Mouse (Mus musculus): ENCODE results near the gene Pklr. TPM values are rescaled to one million over a fixed set of nuclear protein-coding genes. Genes with fewer than 3 reads are reported as not detected.
"Not testable (repeated sequence)": the region's sequence is repeated elsewhere in the genome, so short reads cannot be mapped to it uniquely, and the experiment has no call there.

Pklr gene
- polyA plus RNA-seq, 1 experiment from 2014 or later: 0.09 TPM

GRCm38 (mm10) chr3:89148567-89148966 is 12.6 kb downstream of the Pklr start:
- Histone ChIP-seq H3K27me3 (peaks cover 82% of the 10 kb centered on the region), H3K4me2 (no peak overlapping the region), H3K36me3 (no peaks in the 10 kb centered on the region), H3K9ac (no peak overlapping the region), H3K4me3 (no peak overlapping the region), H3K4me1 (replicated peaks) (peaks cover 8% of the 10 kb centered on the region), H3K27ac (no peak overlapping the region), H3K9me3 (replicated peaks) (no peaks in the 10 kb centered on the region)
- 71% methylated on average over 14 of the region's 14 CpGs for WGBS
- no peak for ATAC-seq (replicated peaks; ENCODE audit: insufficient number of reproducible peaks, insufficient read depth, low FRiP score, low read depth)

- Histone ChIP-seq H3K36me3 (no peaks in the 10 kb centered on the region), H3K4me3 (no peak overlapping the region), H3K27ac (no peak overlapping the region), H3K9ac (no peak overlapping the region), H3K9me3 (replicated peaks) (no peaks in the 10 kb centered on the region), H3K4me1 (replicated peaks) (peaks cover 8% of the 10 kb centered on the region), H3K4me2 (no peak overlapping the region), H3K27me3 (peaks cover 61% of the 10 kb centered on the region)
- 43% methylated on average over 17 of the region's 17 CpGs for WGBS
- ATAC-seq (replicated peaks; ENCODE audit: insufficient number of reproducible peaks, insufficient read depth, low FRiP score, low read depth): no peak
These were observed 16.3 kb downstream of the Pklr start for GRCm38 (mm10) chr3:89152084-89152835.

- no peak overlapping the region for H3K4me3 ChIP-seq
- no peak overlapping the region for H3K27ac ChIP-seq
- 86% methylated on average over 8 of the region's 8 CpGs for WGBS
- no peak for ATAC-seq (replicated peaks; ENCODE audit: insufficient number of reproducible peaks, insufficient read depth, low FRiP score, low read depth)
- H3K4me1 ChIP-seq (replicated peaks): peaks cover 17% of the 10 kb centered on the region
- H3K9me3 ChIP-seq (replicated peaks): no peaks in the 10 kb centered on the region
- no peaks in the 10 kb centered on the region for H3K36me3 ChIP-seq
- no peak overlapping the region for H3K9ac ChIP-seq
- no peak overlapping the region for H3K4me2 ChIP-seq
- peaks cover 43% of the 10 kb centered on the region for H3K27me3 ChIP-seq
These were observed 21.0 kb downstream of the Pklr start for GRCm38 (mm10) chr3:89156951-89157350.

GRCm38 (mm10) chr3:89158651-89159050 is 22.7 kb downstream of the Pklr start:
- no peak overlapping the region for H3K4me2 ChIP-seq
- 0 out of 2 replicates have a peak overlapping the region, but pooled peaks have one; percentile 67 for H3K4me3 ChIP-seq
- no peaks in the 10 kb centered on the region for H3K36me3 ChIP-seq
- no peaks in the 10 kb centered on the region for H3K9me3 ChIP-seq (replicated peaks)
- peaks cover 29% of the 10 kb centered on the region for H3K27me3 ChIP-seq
- H3K27ac ChIP-seq: no peak overlapping the region
- H3K9ac ChIP-seq: no peak overlapping the region
- 18% methylated on average over 7 of the region's 7 CpGs for WGBS
- ATAC-seq (replicated peaks; ENCODE audit: insufficient number of reproducible peaks, insufficient read depth, low FRiP score, low read depth): no peak
- H3K4me1 ChIP-seq (replicated peaks): peaks cover 17% of the 10 kb centered on the region

GRCm38 (mm10) chr3:89159211-89159610 is 23.3 kb downstream of the Pklr start:
- Histone ChIP-seq H3K27ac (no peak overlapping the region), H3K36me3 (no peaks in the 10 kb centered on the region), H3K4me2 (peak overlapping the region; percentile 100), H3K9ac (0 out of 2 replicates have a peak overlapping the region, but pooled peaks have one; percentile 46), H3K27me3 (peaks cover 29% of the 10 kb centered on the region), H3K9me3 (replicated peaks) (no peaks in the 10 kb centered on the region), H3K4me3 (peak overlapping the region; percentile 67), H3K4me1 (replicated peaks) (peaks cover 23% of the 10 kb centered on the region)
- 3% methylated on average over 13 of the region's 13 CpGs for WGBS
- ATAC-seq (replicated peaks; ENCODE audit: insufficient number of reproducible peaks, insufficient read depth, low FRiP score, low read depth): no peak

- under 1% methylated on average over 65 of the region's 66 CpGs for WGBS
- Histone ChIP-seq H3K4me1 (replicated peaks) (peaks cover 23% of the 10 kb centered on the region), H3K9ac (peak within 1 kb of the TSS; percentile 46), H3K4me3 (peak within 1 kb of the TSS; percentile 67), H3K27me3 (peaks cover 28% of the 10 kb centered on the region), H3K36me3 (no peaks in the 10 kb centered on the region), H3K9me3 (replicated peaks) (no peaks in the 10 kb centered on the region), H3K4me2 (peak within 1 kb of the TSS; percentile 100), H3K27ac (no peak within 1 kb of the TSS)
- ATAC-seq (replicated peaks; ENCODE audit: insufficient number of reproducible peaks, insufficient read depth, low FRiP score, low read depth): peak; percentile 70
These were observed 23.8 kb downstream of the Pklr start, which contains the start of gene Hcn3 for GRCm38 (mm10) chr3:89159616-89160344. Hcn3 (minus strand) TSS chr3:89160196.

- not testable (repeated sequence) for H3K4me3 ChIP-seq; H3K36me3 ChIP-seq; H3K27ac ChIP-seq; H3K9me3 ChIP-seq (replicated peaks); H3K9ac ChIP-seq; H3K4me2 ChIP-seq; ATAC-seq (replicated peaks; ENCODE audit: insufficient number of reproducible peaks, insufficient read depth, low FRiP score, low read depth)
- H3K4me1 ChIP-seq (replicated peaks): peaks cover 33% of the 10 kb centered on the region
- H3K27me3 ChIP-seq: peaks cover 25% of the 10 kb centered on the region
These were observed 25.3 kb downstream of the Pklr start for GRCm38 (mm10) chr3:89161207-89161606.

- Histone ChIP-seq H3K9me3 (replicated peaks) (no peaks in the 10 kb centered on the region), H3K4me3 (no peak overlapping the region), H3K27me3 (peaks cover 25% of the 10 kb centered on the region), H3K27ac (no peak overlapping the region), H3K4me1 (replicated peaks) (peaks cover 38% of the 10 kb centered on the region), H3K9ac (no peak overlapping the region), H3K4me2 (no peak overlapping the region), H3K36me3 (peaks cover 4% of the 10 kb centered on the region; the same call in 1 of the 2 replicates)
- 69% methylated on average over 4 of the region's 4 CpGs for WGBS
- no peak for ATAC-seq (replicated peaks; ENCODE audit: insufficient number of reproducible peaks, insufficient read depth, low FRiP score, low read depth)
These were observed 25.8 kb downstream of the Pklr start for GRCm38 (mm10) chr3:89161786-89162185.

GRCm38 (mm10) chr3:89163123-89163522 is 27.2 kb downstream of the Pklr start:
- no peak overlapping the region for H3K4me2 ChIP-seq
- no peak overlapping the region for H3K9ac ChIP-seq
- no peak overlapping the region for H3K4me3 ChIP-seq
- H3K4me1 ChIP-seq (replicated peaks): peaks cover 39% of the 10 kb centered on the region
- 75% methylated on average over 1 of the region's 1 CpGs for WGBS
- H3K27ac ChIP-seq: no peak overlapping the region
- H3K36me3 ChIP-seq: peaks cover 15% of the 10 kb centered on the region
- H3K9me3 ChIP-seq (replicated peaks): no peaks in the 10 kb centered on the region
- no peak for ATAC-seq (replicated peaks; ENCODE audit: insufficient number of reproducible peaks, insufficient read depth, low FRiP score, low read depth)
- H3K27me3 ChIP-seq: peaks cover 18% of the 10 kb centered on the region

GRCm38 (mm10) chr3:89163643-89164245 is 27.8 kb downstream of the Pklr start:
- Histone ChIP-seq H3K9me3 (replicated peaks) (no peaks in the 10 kb centered on the region), H3K4me1 (replicated peaks) (peaks cover 39% of the 10 kb centered on the region), H3K4me3 (peak overlapping the region; percentile 94), H3K27ac (0 out of 2 replicates have a peak overlapping the region, but pooled peaks have one; percentile 98), H3K9ac (peak overlapping the region; percentile 95), H3K4me2 (peak overlapping the region; percentile 74), H3K36me3 (peaks cover 21% of the 10 kb centered on the region), H3K27me3 (peaks cover 12% of the 10 kb centered on the region)
- no peak for ATAC-seq (replicated peaks; ENCODE audit: insufficient number of reproducible peaks, insufficient read depth, low FRiP score, low read depth)
- 68% methylated on average over 5 of the region's 5 CpGs for WGBS
